Comparison of ENCODE assay signal across 23 mouse cellular contexts in genomic region chr2:46371755-46372154, GRCm38 (mm10).
DNase-seq lines count a peak whose midpoint lies in the region; ATAC-seq and TF ChIP-seq lines count a peak whose summit lies in the region.
"Had no signal": no experiment of that assay in that cellular context is flagged by ENCODE, and none has a peak within 500 bp of the region (broad histone marks: within the 10 kb centered on the region; RNA-seq: fewer than 3 reads in every experiment).

No protein-coding gene starts in this region.

- no peak for DNase-seq in layer of hippocampus, adult 2 months (ENCODE audit: low spot score in 2 of 2)
- DNase-seq in layer of hippocampus, postnatal 14 days (ENCODE audit: low spot score in 2 of 2), result no peak
- no peak for DNase-seq in ovary, postnatal 14 days (ENCODE audit: low spot score)
- DNase-seq in heart, adult 9 months (ENCODE audit: low spot score in 2 of 2), result no peak
- DNase-seq: adrenal gland, postnatal 10 days; cerebellum, adult 11-12 months; cerebellum, adult 9-10 months; cerebellum, postnatal 25 days; forebrain, postnatal 0 days; gastrocnemius, postnatal 25 days; heart, adult 11 months; heart, postnatal 14 days; kidney, adult 11 months had no signal

- H3K36me3 ChIP-seq in intestine, embryonic 15.5 days, result no peaks in the 10 kb centered on the region
- H3K36me3 ChIP-seq: embryonic facial prominence, embryonic 10.5 days; heart, embryonic 15.5 days; hindbrain, embryonic 10.5 days had no signal

- H3K4me3 ChIP-seq in layer of hippocampus, adult 2 months, result no peak overlapping the region
- H3K4me3 ChIP-seq in intestine, embryonic 15.5 days (replicated peaks), result no peak overlapping the region
- H3K4me3 ChIP-seq: embryonic facial prominence, embryonic 10.5 days; forebrain, embryonic 13.5 days; heart, embryonic 15.5 days; hindbrain, embryonic 10.5 days had no signal

- H3K27ac ChIP-seq in layer of hippocampus, adult 2 months, result peak overlapping the region; percentile 62
- H3K27ac ChIP-seq in intestine, embryonic 15.5 days, result no peak overlapping the region
- H3K27ac ChIP-seq: embryonic facial prominence, embryonic 10.5 days; forebrain, embryonic 13.5 days; heart, embryonic 15.5 days; hindbrain, embryonic 10.5 days; hindbrain, embryonic 14.5 days had no signal

- H3K4me1 ChIP-seq in intestine, embryonic 15.5 days (replicated peaks), result no peaks in the 10 kb centered on the region
- H3K4me1 ChIP-seq: embryonic facial prominence, embryonic 10.5 days; forebrain, embryonic 13.5 days; hindbrain, embryonic 10.5 days had no signal

- peak; percentile 23 for ATAC-seq in CD4-positive, CD25-positive, alpha-beta regulatory T cell, adult 4 months
- peak; percentile 12 for ATAC-seq in activated CD4-positive, CD25-positive, alpha-beta regulatory T cell, adult 4 months
- ATAC-seq in inflammation-experienced regulatory T-cells, adult 6 months, result peak; percentile 25
- ATAC-seq in intestine, embryonic 15.5 days, result no peak
- ATAC-seq: forebrain, embryonic 13.5 days; forebrain, postnatal 0 days had no signal

- no peak overlapping the region for H3K4me2 ChIP-seq in intestine, embryonic 15.5 days (replicated peaks)
- H3K4me2 ChIP-seq: forebrain, embryonic 13.5 days; heart, embryonic 11.5 days; heart, embryonic 15.5 days; hindbrain, embryonic 14.5 days had no signal

- TF ChIP-seq CTCF in layer of hippocampus, adult 2 months (conservative IDR thresholded peaks at IDR 0.05), result no peak

- H3K9ac ChIP-seq in intestine, embryonic 15.5 days, result no peak overlapping the region
- H3K9ac ChIP-seq: forebrain, embryonic 13.5 days; forebrain, postnatal 0 days; heart, embryonic 15.5 days; hindbrain, embryonic 14.5 days had no signal

- WGBS in intestine, embryonic 15.5 days, result 66% methylated on average over 1 of the region's 1 CpGs

- H3K9me3 ChIP-seq in intestine, embryonic 15.5 days, result no peaks in the 10 kb centered on the region
- H3K9me3 ChIP-seq: embryonic facial prominence, embryonic 10.5 days; forebrain, embryonic 13.5 days; heart, embryonic 15.5 days; hindbrain, embryonic 10.5 days had no signal

- no peaks in the 10 kb centered on the region for H3K27me3 ChIP-seq in intestine, embryonic 15.5 days (replicated peaks)
- H3K27me3 ChIP-seq: forebrain, embryonic 13.5 days; heart, embryonic 15.5 days had no signal
